Mouse (Mus musculus) heart, adult 2 months (tissue): ENCODE measurements at regions not wholly inside any gene's neighbourhood (a gene's known extent, or its start where the extent isn't known, plus 50 kb on each side); places are given as distances from the start of the nearest gene placed in this dataset.

ENCODE experiments used
- CTCF ChIP-seq: fragments of 200-600 bp; IDR thresholded peaks from 2 replicates; pipeline ENCODE4 v1.8.1; 2022; ENCODE audit warnings: antibody characterized with exemption, mild to moderate bottlenecking, moderate library complexity
- EP300 ChIP-seq: fragments of 200-500 bp; IDR thresholded peaks from 2 replicates; pipeline ENCODE4 v1.6.1; 2011; ENCODE audit warnings: low read depth, low read length, control low read depth; ENCODE audit not compliant: insufficient read depth
- POLR2A ChIP-seq: fragments of 200-500 bp; IDR thresholded peaks from 2 replicates; pipeline ENCODE4 v1.6.1; 2011; ENCODE audit warnings: mild to moderate bottlenecking, low read depth, low read length, control low read depth; ENCODE audit not compliant: insufficient read depth

DNA sequence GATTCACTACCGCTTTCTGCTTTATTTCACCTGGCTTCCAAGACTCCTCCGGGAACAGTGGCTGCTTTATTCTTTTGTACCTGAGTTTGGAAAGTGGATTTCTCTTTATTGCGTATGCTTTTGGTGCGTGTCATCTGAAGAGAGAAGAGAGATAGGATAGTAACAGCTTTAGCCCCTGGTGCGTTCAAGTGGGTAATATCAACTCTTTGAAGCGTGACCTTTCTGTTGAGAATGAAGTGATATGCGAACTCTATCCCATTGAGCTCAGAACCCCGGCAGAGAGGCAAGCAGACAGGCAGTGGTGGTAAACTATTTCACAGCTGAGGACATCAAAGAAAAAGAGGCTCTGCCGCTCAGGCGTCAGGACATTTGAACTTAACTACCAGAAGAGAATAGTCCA, 72.7 kb upstream of the Phactr1 start:
- TF ChIP-seq CTCF = no peak
- TF ChIP-seq POLR2A = no peak
- TF ChIP-seq EP300 = no peak
